Mouse (Mus musculus): ENCODE results near the gene Pbld2. TPM values are rescaled to one million over a fixed set of nuclear protein-coding genes. Genes with fewer than 3 reads are reported as not detected.

Gene Pbld2
- total and polyA plus RNA-seq, 2 experiments from 2014 or later: 1.2 TPM; not detected in 1

GRCm38 (mm10) chr10:63026156-63026794, 2.2 kb downstream of the Pbld2 start:
- no peak for ATAC-seq (ENCODE audit: low FRiP score)
- 7% methylated on average over 8 of the region's 8 CpGs for WGBS
- H3K9me3 ChIP-seq (ENCODE audit: low read length): no peaks in the 10 kb centered on the region
- peak; percentile 81 for DNase-seq (ENCODE audit: low spot score)
- H3K4me2 ChIP-seq (ENCODE audit: low read depth, low read length, poor library complexity, severe bottlenecking): peak overlapping the region; percentile 34
- no peak overlapping the region for H3K9ac ChIP-seq (replicated peaks; ENCODE audit: low read length, poor library complexity, severe bottlenecking)
- TF ChIP-seq CTCF (IDR thresholded peaks at IDR 0.05): no peak
- peaks cover 4% of the 10 kb centered on the region; the same call in 1 of the 2 replicates for H3K4me1 ChIP-seq (ENCODE audit: insufficient read depth, low read length)
- peak overlapping the region; percentile 100 for H3K27ac ChIP-seq (ENCODE audit: low read depth, low read length)
- H3K36me3 ChIP-seq (ENCODE audit: insufficient read depth, low read length): no peaks in the 10 kb centered on the region
- H3K27me3 ChIP-seq (ENCODE audit: insufficient read depth, low read length): no peaks in the 10 kb centered on the region
- no peak overlapping the region for H3K4me3 ChIP-seq (ENCODE audit: low read depth, low read length)

- ATAC-seq (ENCODE audit: low FRiP score): no peak
- peak overlapping the region; percentile 34 for H3K4me2 ChIP-seq (ENCODE audit: low read depth, low read length, poor library complexity, severe bottlenecking)
- H3K4me3 ChIP-seq (ENCODE audit: low read depth, low read length): no peak overlapping the region
- peaks cover 4% of the 10 kb centered on the region; the same call in 1 of the 2 replicates for H3K4me1 ChIP-seq (ENCODE audit: insufficient read depth, low read length)
- peak; percentile 44 for DNase-seq (ENCODE audit: low spot score)
- no peaks in the 10 kb centered on the region for H3K27me3 ChIP-seq (ENCODE audit: insufficient read depth, low read length)
- no peak overlapping the region for H3K9ac ChIP-seq (replicated peaks; ENCODE audit: low read length, poor library complexity, severe bottlenecking)
- 14% methylated on average over 6 of the region's 6 CpGs for WGBS
- H3K36me3 ChIP-seq (ENCODE audit: insufficient read depth, low read length): no peaks in the 10 kb centered on the region
- peak overlapping the region; percentile 100 for H3K27ac ChIP-seq (ENCODE audit: low read depth, low read length)
- H3K9me3 ChIP-seq (ENCODE audit: low read length): no peaks in the 10 kb centered on the region
- TF ChIP-seq CTCF (IDR thresholded peaks at IDR 0.05): no peak
These were observed 2.7 kb downstream of the Pbld2 start for GRCm38 (mm10) chr10:63026795-63027160.

- DNase-seq (ENCODE audit: low spot score): no peak
- no peak for TF ChIP-seq CTCF (IDR thresholded peaks at IDR 0.05)
- 83% methylated on average over 10 of the region's 10 CpGs for WGBS
- no peaks in the 10 kb centered on the region for H3K27me3 ChIP-seq (ENCODE audit: insufficient read depth, low read length)
- ATAC-seq (ENCODE audit: low FRiP score): no peak
- H3K36me3 ChIP-seq (ENCODE audit: insufficient read depth, low read length): no peaks in the 10 kb centered on the region
- H3K9me3 ChIP-seq (ENCODE audit: low read length): no peaks in the 10 kb centered on the region
- H3K27ac ChIP-seq (ENCODE audit: low read depth, low read length): peak overlapping the region; percentile 100
- no peak overlapping the region for H3K9ac ChIP-seq (replicated peaks; ENCODE audit: low read length, poor library complexity, severe bottlenecking)
- H3K4me1 ChIP-seq (ENCODE audit: insufficient read depth, low read length): peaks cover 4% of the 10 kb centered on the region; the same call in 1 of the 2 replicates
- no peak overlapping the region for H3K4me2 ChIP-seq (ENCODE audit: low read depth, low read length, poor library complexity, severe bottlenecking)
- H3K4me3 ChIP-seq (ENCODE audit: low read depth, low read length): no peak overlapping the region
These were observed 3.5 kb downstream of the Pbld2 start for GRCm38 (mm10) chr10:63027376-63028161.

- DNase-seq (ENCODE audit: low spot score): no peak
- WGBS: 35% methylated on average over 4 of the region's 4 CpGs
- no peak overlapping the region for H3K27ac ChIP-seq (ENCODE audit: low read depth, low read length)
These were observed 4.3 kb downstream of the Pbld2 start for GRCm38 (mm10) chr10:63028396-63028795.

GRCm38 (mm10) chr10:63032267-63032666, 8.2 kb downstream of the Pbld2 start:
- 82% methylated on average over 3 of the region's 3 CpGs for WGBS
- ATAC-seq (ENCODE audit: low FRiP score): no peak
- H3K27me3 ChIP-seq (ENCODE audit: insufficient read depth, low read length): no peaks in the 10 kb centered on the region

More at GRCm38 (mm10) chr10:63028396-63028795, 4.3 kb downstream of the Pbld2 start:
- ATAC-seq (ENCODE audit: low FRiP score): no peak
- Histone ChIP-seq H3K4me2 (ENCODE audit: low read depth, low read length, poor library complexity, severe bottlenecking) (no peak overlapping the region), H3K27me3 (ENCODE audit: insufficient read depth, low read length) (no peaks in the 10 kb centered on the region), H3K4me3 (ENCODE audit: low read depth, low read length) (no peak overlapping the region), H3K9me3 (ENCODE audit: low read length) (no peaks in the 10 kb centered on the region), H3K36me3 (ENCODE audit: insufficient read depth, low read length) (no peaks in the 10 kb centered on the region), H3K9ac (replicated peaks; ENCODE audit: low read length, poor library complexity, severe bottlenecking) (no peak overlapping the region), H3K4me1 (ENCODE audit: insufficient read depth, low read length) (peaks cover 4% of the 10 kb centered on the region; the same call in 1 of the 2 replicates)
- no peak for TF ChIP-seq CTCF (IDR thresholded peaks at IDR 0.05)

GRCm38 (mm10) chr10:63032956-63033355, 8.8 kb downstream of the Pbld2 start:
- no peak for ATAC-seq (ENCODE audit: low FRiP score)
- H3K27me3 ChIP-seq (ENCODE audit: insufficient read depth, low read length): no peaks in the 10 kb centered on the region
- no peaks in the 10 kb centered on the region for H3K9me3 ChIP-seq (ENCODE audit: low read length)
- H3K4me2 ChIP-seq (ENCODE audit: low read depth, low read length, poor library complexity, severe bottlenecking): no peak overlapping the region
- H3K9ac ChIP-seq (replicated peaks; ENCODE audit: low read length, poor library complexity, severe bottlenecking): no peak overlapping the region
- 55% methylated on average over 3 of the region's 3 CpGs for WGBS
- no peaks in the 10 kb centered on the region for H3K4me1 ChIP-seq (ENCODE audit: insufficient read depth, low read length)
- H3K36me3 ChIP-seq (ENCODE audit: insufficient read depth, low read length): no peaks in the 10 kb centered on the region
- no peak for TF ChIP-seq CTCF (IDR thresholded peaks at IDR 0.05)
- H3K4me3 ChIP-seq (ENCODE audit: low read depth, low read length): no peak overlapping the region
- no peak for DNase-seq (ENCODE audit: low spot score)
- H3K27ac ChIP-seq (ENCODE audit: low read depth, low read length): no peak overlapping the region

More at GRCm38 (mm10) chr10:63032267-63032666, 8.2 kb downstream of the Pbld2 start:
- peaks cover 4% of the 10 kb centered on the region; the same call in 1 of the 2 replicates for H3K4me1 ChIP-seq (ENCODE audit: insufficient read depth, low read length)
- no peaks in the 10 kb centered on the region for H3K36me3 ChIP-seq (ENCODE audit: insufficient read depth, low read length)
- DNase-seq (ENCODE audit: low spot score): no peak
- no peak for TF ChIP-seq CTCF (IDR thresholded peaks at IDR 0.05)
- no peak overlapping the region for H3K4me3 ChIP-seq (ENCODE audit: low read depth, low read length)
- H3K9ac ChIP-seq (replicated peaks; ENCODE audit: low read length, poor library complexity, severe bottlenecking): no peak overlapping the region
- no peaks in the 10 kb centered on the region for H3K9me3 ChIP-seq (ENCODE audit: low read length)
- H3K4me2 ChIP-seq (ENCODE audit: low read depth, low read length, poor library complexity, severe bottlenecking): no peak overlapping the region
- no peak overlapping the region for H3K27ac ChIP-seq (ENCODE audit: low read depth, low read length)

All from midbrain, postnatal 0 days (tissue).